Mouse (Mus musculus): ENCODE measurements around the gene Mfng. TPM values are rescaled to one million over a fixed set of nuclear protein-coding genes. Genes with fewer than 3 reads are reported as not detected.

The Mfng gene
- polyA plus RNA-seq (2012; rRNA removed), result 3.7 and 4.1 TPM in 2 replicates

DNA sequence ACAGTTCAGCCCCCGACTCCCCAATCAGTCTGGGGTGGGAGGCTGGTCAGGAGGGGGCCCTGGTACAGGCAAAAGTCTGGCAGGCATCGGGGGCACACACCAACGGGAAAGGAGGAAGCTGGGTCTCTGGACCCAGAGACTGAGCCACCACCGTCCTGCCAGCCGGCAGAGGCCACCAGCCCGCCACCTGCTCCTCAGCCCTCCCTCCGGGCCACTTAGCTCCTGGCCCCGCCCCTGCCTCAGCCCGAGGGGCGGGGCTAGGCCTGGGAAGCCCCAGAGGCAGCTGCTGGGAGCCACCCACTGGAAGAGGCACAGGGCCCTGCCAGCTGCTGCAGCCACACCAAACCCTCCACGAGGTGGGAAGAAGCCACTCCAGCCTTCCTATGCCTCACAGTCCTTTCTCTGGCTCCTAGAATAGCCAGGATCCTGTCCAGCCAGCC lies at the start of gene Mfng:
Mfng (minus strand) TSS at position 186 of the 440 bp plus-strand sequence.

DNA sequence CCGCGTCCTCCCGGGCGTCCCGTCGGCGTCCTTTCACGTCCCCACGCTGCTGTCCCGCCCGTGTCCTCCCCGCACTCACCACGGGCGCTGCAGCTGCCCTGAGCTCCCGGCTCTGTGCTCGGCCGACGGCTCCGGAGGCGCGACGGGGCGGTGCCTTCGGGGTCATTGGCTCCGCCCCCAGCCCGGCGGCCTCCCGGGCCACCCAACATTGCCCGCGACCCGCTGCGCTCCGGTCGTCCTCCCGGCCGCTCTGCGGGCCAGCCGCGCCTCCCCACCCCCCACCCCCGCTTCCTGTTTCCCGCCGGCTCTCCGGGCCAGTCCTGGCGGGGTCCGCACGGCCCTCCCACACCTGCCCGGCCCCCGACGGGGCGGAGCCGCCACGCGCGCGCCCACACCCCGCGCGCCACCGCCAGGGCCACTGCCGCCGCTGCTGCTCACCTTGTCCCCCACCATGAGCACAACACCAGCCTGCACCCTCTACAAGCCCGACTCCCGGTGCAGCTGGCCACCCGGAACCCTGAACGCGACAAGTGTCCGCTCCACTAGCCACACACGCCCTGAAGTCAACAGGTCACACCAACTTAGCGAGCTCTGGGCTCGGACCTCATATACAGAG lies 29.6 kb upstream of the Mfng start, which contains the start of gene Card10:
Card10 (minus strand) TSS at position 267 of the 616 bp plus-strand sequence.

DNA sequence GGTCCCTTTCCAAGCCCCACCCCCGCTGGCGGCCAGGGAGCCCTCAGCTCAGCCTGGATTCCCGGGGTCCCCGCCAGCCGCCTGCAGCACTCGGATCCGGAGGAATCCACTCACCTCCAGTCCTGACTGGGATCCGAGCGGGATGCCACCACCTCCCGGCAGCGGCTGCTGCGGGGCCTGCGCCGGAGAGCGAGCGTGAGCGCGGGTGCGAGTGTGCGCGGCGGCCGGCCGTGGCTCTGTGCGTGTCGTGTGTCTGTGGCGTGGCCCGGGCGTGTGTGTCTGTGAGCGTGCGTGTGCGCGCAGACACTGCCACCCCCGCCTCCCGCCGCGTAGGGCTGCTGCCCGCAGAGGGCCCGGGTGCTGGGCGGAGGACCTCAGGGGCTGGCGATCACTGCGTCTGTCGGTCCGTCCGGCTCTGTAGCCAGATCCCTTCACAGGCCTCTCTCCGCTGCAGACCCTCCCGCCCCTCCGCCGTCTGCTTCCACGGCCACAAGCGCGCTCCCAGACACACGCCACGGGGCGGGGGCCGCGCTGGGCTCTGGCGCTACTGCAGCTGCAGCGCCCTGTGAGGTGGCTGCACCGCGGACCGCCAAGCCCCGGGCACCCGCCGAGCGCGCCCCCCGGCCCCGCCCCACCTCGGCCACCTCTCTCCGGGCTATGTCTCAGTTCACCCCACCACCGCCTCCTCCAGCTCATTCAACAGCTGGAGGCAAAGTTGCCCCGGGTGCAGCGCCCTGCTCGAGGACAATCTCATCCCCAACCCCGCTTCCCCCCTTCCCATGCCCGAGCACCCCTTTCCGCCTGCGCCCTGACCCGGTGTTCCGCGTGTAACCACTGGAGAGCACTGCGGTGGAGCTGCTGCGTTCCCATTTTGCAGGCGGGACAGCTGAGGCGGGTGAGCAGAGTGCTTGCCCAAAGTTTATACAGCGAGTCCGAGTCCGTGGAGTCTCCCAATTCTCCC lies 54.7 kb downstream of the Mfng start, which contains the start of gene Elfn2:
Elfn2 (minus strand) TSS at position 482 of the 961 bp plus-strand sequence.

Other genes starting within 250 kb of the Mfng start
- gene C1qtnf6, start 242.1 kb downstream of the Mfng start, polyA plus RNA-seq (2012; rRNA removed), result 7.3 and 8.1 TPM in 2 replicates
- 0.01 and 0.12 TPM in 2 replicates for gene Sstr3, start 228.8 kb downstream of the Mfng start, polyA plus RNA-seq (2012; rRNA removed)
- 87.3 and 91.4 TPM in 2 replicates for gene Rac2, start 200.7 kb downstream of the Mfng start, polyA plus RNA-seq (2012; rRNA removed)
- gene Cyth4, start 176.4 kb downstream of the Mfng start, polyA plus RNA-seq (2012; rRNA removed), result 9.2 and 9.6 TPM in 2 replicates
- gene Elfn2, start 54.7 kb downstream of the Mfng start, polyA plus RNA-seq (2012; rRNA removed), result not detected in 2 replicates
- gene Card10, start 29.6 kb upstream of the Mfng start, polyA plus RNA-seq (2012; rRNA removed), result 4.5 and 5.8 TPM in 2 replicates
- gene Cdc42ep1, start 69.1 kb upstream of the Mfng start, polyA plus RNA-seq (2012; rRNA removed), result 11.7 and 13.7 TPM in 2 replicates
- 1.8 and 3.1 TPM in 2 replicates for gene Lgals2, start 82.1 kb upstream of the Mfng start, polyA plus RNA-seq (2012; rRNA removed)
- 16.7 and 19.6 TPM in 2 replicates for gene Gga1, start 103.7 kb upstream of the Mfng start, polyA plus RNA-seq (2012; rRNA removed)
- not detected in 2 replicates for gene Gm49510, start 126.2 kb upstream of the Mfng start, polyA plus RNA-seq (2012; rRNA removed)
- gene Sh3bp1, start 126.3 kb upstream of the Mfng start, polyA plus RNA-seq (2012; rRNA removed), result 15.3 and 18.9 TPM in 2 replicates
- gene Pdxp, start 140.4 kb upstream of the Mfng start, polyA plus RNA-seq (2012; rRNA removed), result 3.1 and 3.6 TPM in 2 replicates
- 103 and 125 TPM in 2 replicates for gene Lgals1, start 153.2 kb upstream of the Mfng start, polyA plus RNA-seq (2012; rRNA removed)
- gene Nol12, start 161.5 kb upstream of the Mfng start, polyA plus RNA-seq (2012; rRNA removed), result 9.5 and 10.2 TPM in 2 replicates
- gene Triobp, start 174.2 kb upstream of the Mfng start, polyA plus RNA-seq (2012; rRNA removed), result 16.3 and 19.3 TPM in 2 replicates